Mouse (Mus musculus) forebrain, postnatal 0 days (tissue): ENCODE data around the gene Selenof. TPM values are rescaled to one million over a fixed set of nuclear protein-coding genes. Genes with fewer than 3 reads are reported as not detected.

Experiments
- ATAC-seq: fragments of 200-750 bp; cut with Nextera tagmentation; 2 replicates; pipeline ENCODE4 v1.8.0; 2017; ENCODE audit warnings: mild to moderate bottlenecking, moderate library complexity
- DNase-seq: peaks from one replicate; pipeline ENCODE4 v3.0.0-alpha.2; 2015
- H3K27ac ChIP-seq: fragments of 300-500 bp; sonication (generic); 2 replicates; pipeline ENCODE4 v1.5.1; 2014; ENCODE audit warnings: low read depth, mild to moderate bottlenecking, antibody characterized with exemption, low read length, moderate library complexity, mixed read lengths
- H3K27me3 ChIP-seq: fragments of 300-500 bp; sonication (generic); 2 replicates; pipeline ENCODE4 v1.6.1; 2014; ENCODE audit warnings: mild to moderate bottlenecking, low read length, mixed read lengths; ENCODE audit not compliant: insufficient read depth
- H3K36me3 ChIP-seq: fragments of 300-500 bp; sonication (generic); 2 replicates; pipeline ENCODE4 v1.6.1; 2014; ENCODE audit warnings: mild to moderate bottlenecking, moderate library complexity; ENCODE audit not compliant: insufficient read depth
- H3K4me1 ChIP-seq: fragments of 300-500 bp; sonication (generic); 2 replicates; pipeline ENCODE4 v1.6.1; 2014; ENCODE audit warnings: antibody characterized with exemption; ENCODE audit not compliant: insufficient read depth
- H3K4me2 ChIP-seq: fragments of 300-500 bp; sonication (generic); 2 replicates; pipeline ENCODE4 v1.6.1; 2014; ENCODE audit warnings: low read depth, mild to moderate bottlenecking, moderate library complexity
- H3K4me3 ChIP-seq: fragments of 300-500 bp; sonication (generic); 2 replicates; pipeline ENCODE4 v1.5.1; 2014; ENCODE audit warnings: low read depth, low read length, mixed read lengths
- H3K9ac ChIP-seq: fragments of 300-500 bp; sonication (generic); 2 replicates; pipeline ENCODE4 v1.6.1; 2014; ENCODE audit warnings: mild to moderate bottlenecking
- H3K9me3 ChIP-seq: fragments of 300-500 bp; sonication (generic); 2 replicates; pipeline ENCODE4 v1.6.1; 2016; ENCODE audit warnings: low read length
- CTCF ChIP-seq: sonication (generic); IDR thresholded peaks from 2 replicates; pipeline ENCODE4 v1.5.1; 2016; ENCODE audit warnings: antibody characterized with exemption, control low read depth, low read depth
- WGBS: fragments of 180-500 bp; shearing (Covaris S2); extraction: QIAGEN DNeasy Blood & Tissue Kit; methylation state at CpG from one replicate; pipeline ENCODE4 v1.1.7; 2014; 5-methylcytosine and 5-hydroxymethylcytosine counted together
- polyA plus RNA-seq: library from polyadenylated mRNA; unstranded; fragments of >200 nt; fragmentation: Nextera tagmentation; extraction: Ambion mirVana; gene quantifications from 2 replicates; pipeline ENCODE4 v1.2.1, GENCODE M21; 2015
- total RNA-seq: library from RNA; depleted of rRNA; stranded (reverse); fragments of >200 nt; gene quantifications from 2 replicates; pipeline ENCODE4 v1.2.3, GENCODE M21; 2014; rRNA removed

The Selenof gene
- total and polyA plus RNA-seq, 2 experiments from 2014 or later = 347 to 660 TPM

DNA sequence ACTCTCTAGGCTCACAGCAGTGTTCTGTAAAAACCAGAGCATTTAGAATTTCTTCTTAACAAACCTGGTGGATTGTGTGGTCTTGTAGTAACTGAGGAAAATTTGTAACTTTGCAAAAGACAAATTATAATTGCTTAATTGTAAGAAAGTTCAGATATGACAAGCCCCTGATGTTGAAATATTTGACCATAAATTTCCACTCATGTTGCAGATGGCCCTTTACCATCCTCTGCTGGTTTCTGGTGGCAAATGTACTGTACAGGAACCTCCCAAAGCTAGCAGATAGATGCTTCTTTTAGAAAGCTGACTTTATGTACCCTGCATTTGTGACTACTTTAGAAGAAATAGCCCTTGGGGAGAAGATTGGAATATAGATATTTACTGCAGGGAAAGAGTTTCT lies 69.9 kb downstream of the Selenof start:
- no peak overlapping the region for H3K27ac ChIP-seq
- H3K9ac ChIP-seq = no peak overlapping the region
- ATAC-seq = no peak
- no peak for DNase-seq
- peaks cover 4% of the 10 kb centered on the region; the same call in 1 of the 2 replicates for H3K9me3 ChIP-seq
- no peaks in the 10 kb centered on the region for H3K4me1 ChIP-seq
- H3K4me3 ChIP-seq = no peak overlapping the region
- H3K4me2 ChIP-seq = no peak overlapping the region
- peak; percentile 18; the same call in 1 of the 2 replicates for TF ChIP-seq CTCF
- no peaks in the 10 kb centered on the region for H3K36me3 ChIP-seq
- no peaks in the 10 kb centered on the region for H3K27me3 ChIP-seq

DNA sequence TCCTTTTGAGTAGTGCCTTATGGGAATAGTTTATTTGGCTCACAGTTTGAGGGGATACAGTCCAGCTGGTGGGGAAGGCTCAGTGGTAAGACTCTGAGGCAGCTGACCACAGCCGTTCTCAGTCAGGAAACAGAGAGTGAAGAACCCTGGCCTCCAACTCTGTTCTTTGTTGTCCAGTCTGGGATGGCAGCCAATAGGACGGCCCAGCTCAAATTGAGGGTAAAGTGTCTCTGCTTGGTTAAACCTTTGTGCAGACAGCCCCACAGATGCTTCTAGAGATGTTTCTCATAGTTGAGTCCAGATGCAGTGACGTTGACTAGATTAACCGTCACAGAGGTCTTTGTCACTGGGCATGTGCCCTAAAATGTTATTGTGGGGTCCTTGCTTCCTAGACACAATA lies 72.0 kb downstream of the Selenof start:
- H3K4me1 ChIP-seq = no peaks in the 10 kb centered on the region
- 88% methylated on average over 4 of the region's 4 CpGs for WGBS
- no peaks in the 10 kb centered on the region for H3K27me3 ChIP-seq
- no peak for TF ChIP-seq CTCF
- H3K27ac ChIP-seq = no peak overlapping the region
- H3K4me3 ChIP-seq = no peak overlapping the region
- H3K9ac ChIP-seq = no peak overlapping the region
- DNase-seq (no peak), ATAC-seq (no peak)
- H3K36me3 ChIP-seq = no peaks in the 10 kb centered on the region
- peaks cover 4% of the 10 kb centered on the region; the same call in 1 of the 2 replicates for H3K9me3 ChIP-seq
- H3K4me2 ChIP-seq = no peak overlapping the region

- ATAC-seq = peak; percentile 85
- TF ChIP-seq CTCF = no peak
- H3K9ac ChIP-seq = no peak overlapping the region
- no peaks in the 10 kb centered on the region for H3K4me1 ChIP-seq
- peak; percentile 38 for DNase-seq
- no peaks in the 10 kb centered on the region for H3K36me3 ChIP-seq
- H3K4me3 ChIP-seq = no peak overlapping the region
- H3K9me3 ChIP-seq = peaks cover 4% of the 10 kb centered on the region; the same call in 1 of the 2 replicates
- H3K27me3 ChIP-seq = no peaks in the 10 kb centered on the region
- 9% methylated on average over 2 of the region's 2 CpGs for WGBS
- H3K27ac ChIP-seq = 0 out of 2 replicates have a peak overlapping the region, but pooled peaks have one; percentile 15
- H3K4me2 ChIP-seq = no peak overlapping the region
Measured at GRCm38 (mm10) chr3:144643301-144643871, 73.3 kb downstream of the Selenof start.

DNA sequence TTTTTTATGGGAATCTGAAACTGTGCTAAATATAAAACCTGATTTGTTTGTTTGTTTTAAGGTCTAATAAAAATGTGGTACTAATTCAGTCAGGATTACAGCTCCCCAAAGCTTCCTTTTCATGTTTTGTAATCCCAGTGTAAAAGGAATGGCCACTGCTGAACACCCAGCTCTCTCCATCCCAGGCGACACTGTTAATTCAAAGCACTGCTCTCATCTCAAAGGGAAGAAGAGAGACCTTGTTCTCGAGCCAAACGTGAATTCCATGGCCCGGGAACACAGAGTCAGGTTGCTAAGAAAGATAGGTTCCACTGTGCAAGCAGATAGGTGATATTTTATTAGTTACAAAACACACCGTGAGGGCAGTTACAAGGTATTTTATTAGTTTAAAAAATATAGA lies 74.1 kb downstream of the Selenof start:
- H3K4me3 ChIP-seq = no peak overlapping the region
- 0 out of 2 replicates have a peak, but pooled peaks have one; percentile 38 for ATAC-seq
- peaks cover 4% of the 10 kb centered on the region; the same call in 1 of the 2 replicates for H3K9me3 ChIP-seq
- no peaks in the 10 kb centered on the region for H3K4me1 ChIP-seq
- H3K9ac ChIP-seq = no peak overlapping the region
- WGBS = 22% methylated on average over 5 of the region's 5 CpGs
- no peak for TF ChIP-seq CTCF
- no peak overlapping the region for H3K4me2 ChIP-seq
- H3K27me3 ChIP-seq = no peaks in the 10 kb centered on the region
- peak; percentile 4 for DNase-seq
- H3K36me3 ChIP-seq = no peaks in the 10 kb centered on the region
- no peak overlapping the region for H3K27ac ChIP-seq

Other genes with a start within 250 kb of the Selenof start
- gene Hs2st1, start 123 bp upstream of the Selenof start, total RNA-seq = 47.1 and 57.7 TPM in 2 replicates
- 9.9 and 14.1 TPM in 2 replicates for gene Hs2st1, start 123 bp upstream of the Selenof start, polyA plus RNA-seq
- gene Sh3glb1, start 150.0 kb downstream of the Selenof start, total RNA-seq = 103 and 118 TPM in 2 replicates
- gene Sh3glb1, start 150.0 kb downstream of the Selenof start, polyA plus RNA-seq = 104 and 128 TPM in 2 replicates
- gene Clca3a1, start 190.7 kb downstream of the Selenof start, total RNA-seq = 0.92 and 1.2 TPM in 2 replicates
- 0.93 and 1.4 TPM in 2 replicates for gene Clca3a1, start 190.7 kb downstream of the Selenof start, polyA plus RNA-seq
- 0.33 and 0.54 TPM in 2 replicates for gene Clca3a2, start 249.2 kb downstream of the Selenof start, total RNA-seq
- 0.06 and 0.42 TPM in 2 replicates for gene Clca3a2, start 249.2 kb downstream of the Selenof start, polyA plus RNA-seq